Mouse (Mus musculus) lung, postnatal 0 days (tissue): ENCODE results near the gene Galnt4. TPM values are rescaled to one million over a fixed set of nuclear protein-coding genes. Genes with fewer than 3 reads are reported as not detected.

ENCODE experiments used
- ATAC-seq: fragments of 200-750 bp; cut with Nextera tagmentation; 2 replicates; pipeline ENCODE4 v1.8.0; 2017; ENCODE audit warnings: moderate library complexity
- DNase-seq: peaks from one replicate; pipeline ENCODE4 v3.0.0-alpha.2; 2016; ENCODE audit warnings: low spot score
- H3K27ac ChIP-seq: fragments of 300-500 bp; sonication (generic); 2 replicates; pipeline ENCODE4 v1.5.1; 2014; ENCODE audit warnings: antibody characterized with exemption, mild to moderate bottlenecking, low read length, mixed read lengths
- H3K27me3 ChIP-seq: fragments of 300-500 bp; sonication (generic); replicated peaks from 2 replicates; pipeline ENCODE4 v1.6.1; 2014; ENCODE audit warnings: low read length, mixed read lengths; ENCODE audit not compliant: insufficient read depth
- H3K36me3 ChIP-seq: fragments of 300-500 bp; sonication (generic); 2 replicates; pipeline ENCODE4 v1.6.1; 2014; ENCODE audit warnings: low read length, mixed read lengths; ENCODE audit not compliant: insufficient read depth
- H3K4me1 ChIP-seq: fragments of 300-500 bp; sonication (generic); 2 replicates; pipeline ENCODE4 v1.6.1; 2014; ENCODE audit warnings: antibody characterized with exemption, low read depth, low read length, mixed read lengths; ENCODE audit not compliant: insufficient read depth
- H3K4me2 ChIP-seq: fragments of 300-500 bp; sonication (generic); replicated peaks from 2 replicates; pipeline ENCODE4 v1.6.1; 2014; ENCODE audit warnings: low read depth, mild to moderate bottlenecking, low read length, moderate library complexity, mixed read lengths
- H3K4me3 ChIP-seq: fragments of 300-500 bp; sonication (generic); 2 replicates; pipeline ENCODE4 v1.5.1; 2014; ENCODE audit warnings: low read depth, low read length
- H3K9ac ChIP-seq: fragments of 300-500 bp; sonication (generic); replicated peaks from 2 replicates; pipeline ENCODE4 v1.6.1; 2014; ENCODE audit warnings: low read depth, mild to moderate bottlenecking
- H3K9me3 ChIP-seq: fragments of 300-500 bp; sonication (generic); 2 replicates; pipeline ENCODE4 v1.6.1; 2016; ENCODE audit warnings: low read length, mixed read lengths
- CTCF ChIP-seq: IDR thresholded peaks from 2 replicates; pipeline ENCODE4 v1.5.1; 2016; ENCODE audit warnings: antibody characterized with exemption, mild to moderate bottlenecking
- EP300 ChIP-seq: IDR thresholded peaks from 2 replicates; pipeline ENCODE4 v1.6.1; 2016; ENCODE audit warnings: antibody characterized with exemption, mild to moderate bottlenecking, control low read depth
- WGBS: fragments of 180-500 bp; shearing (Covaris S2); extraction: QIAGEN DNeasy Blood & Tissue Kit; methylation state at CpG from one replicate; pipeline ENCODE4 v1.1.7; 2014; 5-methylcytosine and 5-hydroxymethylcytosine counted together
- polyA plus RNA-seq: library from polyadenylated mRNA; unstranded; fragments of >200 nt; fragmentation: Nextera tagmentation; extraction: Ambion mirVana; gene quantifications from 2 replicates; pipeline ENCODE4 v1.2.1, GENCODE M21; 2015

Gene Galnt4
- polyA plus RNA-seq = 8.0 and 8.9 TPM in 2 replicates

DNA sequence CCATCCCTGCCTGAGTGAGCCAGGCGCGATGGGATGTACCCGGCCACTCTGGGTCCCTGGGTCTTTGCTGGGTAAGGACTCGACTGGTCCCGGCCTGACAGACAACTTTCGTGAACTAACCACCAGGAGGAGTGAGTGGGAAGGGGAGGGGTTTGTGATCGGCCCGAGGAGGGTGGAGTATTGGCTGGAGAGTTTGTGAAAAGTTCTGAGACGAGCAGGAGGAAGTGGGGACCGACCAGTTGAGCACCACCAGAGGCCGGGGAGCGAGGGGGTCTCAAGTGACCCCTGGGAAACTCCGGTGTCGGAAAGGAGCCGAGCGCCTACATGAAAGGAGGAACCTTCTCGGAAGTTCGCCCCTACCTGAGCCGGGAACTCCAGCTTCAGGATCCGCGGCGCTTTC is at the start of gene Galnt4:
Gene Galnt4 (plus strand): TSS at position 196 of the 400 bp plus-strand sequence.
- peak; percentile 96 for DNase-seq
- WGBS = 0% methylated on average over 22 of the region's 22 CpGs
- H3K4me1 ChIP-seq = peaks cover 3% of the 10 kb centered on the region; the same call in 1 of the 2 replicates

DNA sequence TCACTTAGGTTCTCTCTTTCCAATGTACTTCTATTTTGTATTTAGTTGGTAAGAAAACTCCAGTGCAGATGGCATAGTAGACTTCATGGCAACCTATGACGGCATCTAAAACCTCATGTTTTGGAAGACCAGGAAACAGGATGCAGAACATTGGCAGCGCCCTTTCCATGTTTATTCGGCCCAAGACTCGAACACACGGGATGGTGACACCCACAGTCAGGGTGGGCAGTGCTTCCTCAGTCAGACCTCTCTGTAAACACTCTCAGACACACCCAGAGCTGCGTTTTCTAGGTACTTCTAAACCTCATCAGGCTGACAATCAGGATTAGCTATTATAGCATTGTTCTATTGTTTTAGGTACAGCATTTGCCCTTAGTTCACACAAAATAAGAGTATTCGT is 47.4 kb upstream of the Galnt4 start:
- no peak overlapping the region for H3K27ac ChIP-seq
- no peak overlapping the region for H3K4me3 ChIP-seq
- ATAC-seq (peak; percentile 52; the same call in 1 of the 2 replicates), DNase-seq (no peak)
- no peak overlapping the region for H3K9ac ChIP-seq
- H3K4me1 ChIP-seq = no peaks in the 10 kb centered on the region
- no peaks in the 10 kb centered on the region for H3K36me3 ChIP-seq
- H3K27me3 ChIP-seq = no peaks in the 10 kb centered on the region
- TF ChIP-seq CTCF (no peak), EP300 (no peak)
- H3K4me2 ChIP-seq = no peak overlapping the region
- no peaks in the 10 kb centered on the region for H3K9me3 ChIP-seq
- WGBS = 73% methylated on average over 7 of the region's 7 CpGs

More for the DNA sequence above, at the start of gene Galnt4:
- Histone ChIP-seq H3K9ac (peak within 1 kb of the TSS; percentile 70), H3K9me3 (no peaks in the 10 kb centered on the region), H3K4me3 (peak within 1 kb of the TSS; percentile 86), H3K27me3 (no peaks in the 10 kb centered on the region), H3K36me3 (no peaks in the 10 kb centered on the region), H3K27ac (peak within 1 kb of the TSS; percentile 83), H3K4me2 (peak within 1 kb of the TSS; percentile 98)
- peak; percentile 85 for ATAC-seq
- TF ChIP-seq EP300 (no peak), CTCF (peak; percentile 86)

DNA sequence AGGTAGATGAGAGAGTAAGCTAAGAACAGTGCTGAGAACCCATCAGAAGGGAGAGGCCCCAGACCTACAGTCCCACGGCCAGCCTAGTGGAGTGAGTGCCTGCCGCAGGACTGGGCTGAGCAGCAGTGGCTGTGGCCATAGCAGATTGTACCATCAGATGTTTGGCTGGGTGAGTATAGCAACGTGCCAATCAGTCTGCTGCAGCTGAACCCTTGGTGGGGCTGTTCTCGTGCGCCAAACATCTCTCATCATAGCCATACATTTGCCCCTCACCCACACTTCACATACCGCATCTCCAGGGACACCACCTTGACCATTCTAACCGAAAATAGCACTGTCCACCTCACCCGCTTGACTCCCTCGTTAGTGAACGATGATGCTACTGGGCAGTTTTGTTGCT is 46.5 kb upstream of the Galnt4 start:
- TF ChIP-seq EP300 = no peak
- TF ChIP-seq CTCF = no peak
- ATAC-seq = no peak
- H3K27me3 ChIP-seq = no peaks in the 10 kb centered on the region

DNA sequence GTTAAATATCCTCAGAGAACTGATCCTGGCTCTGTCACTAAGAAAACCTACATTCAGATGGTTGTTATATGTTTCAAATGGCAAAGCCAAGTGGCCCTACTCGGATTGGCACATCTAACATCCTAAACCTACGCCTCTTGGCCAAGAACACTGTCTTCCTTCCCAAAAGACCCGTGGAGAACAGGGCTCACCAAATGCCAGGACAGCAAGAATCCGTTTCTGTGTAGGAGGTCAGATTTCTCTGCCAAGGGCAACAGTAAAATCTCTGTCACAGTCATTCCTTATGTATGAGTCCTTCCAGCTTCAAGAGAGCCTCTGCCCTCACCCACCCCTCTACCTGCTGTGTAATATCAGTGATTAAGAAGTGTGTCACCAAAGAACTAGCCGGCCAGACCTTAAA is 45.4 kb upstream of the Galnt4 start:
- ATAC-seq = no peak
- Histone ChIP-seq H3K4me2 (no peak overlapping the region), H3K27me3 (no peaks in the 10 kb centered on the region), H3K9ac (no peak overlapping the region), H3K27ac (no peak overlapping the region), H3K4me1 (no peaks in the 10 kb centered on the region), H3K36me3 (no peaks in the 10 kb centered on the region), H3K9me3 (no peaks in the 10 kb centered on the region), H3K4me3 (no peak overlapping the region)
- WGBS = 72% methylated on average over 5 of the region's 5 CpGs
- TF ChIP-seq EP300 (no peak), CTCF (no peak)
- DNase-seq = no peak

More for the DNA sequence above, 46.5 kb upstream of the Galnt4 start:
- Histone ChIP-seq H3K9ac (no peak overlapping the region), H3K27ac (no peak overlapping the region), H3K36me3 (no peaks in the 10 kb centered on the region), H3K4me1 (no peaks in the 10 kb centered on the region), H3K4me2 (no peak overlapping the region), H3K9me3 (no peaks in the 10 kb centered on the region), H3K4me3 (no peak overlapping the region)
- 89% methylated on average over 10 of the region's 10 CpGs for WGBS
- no peak for DNase-seq

DNA sequence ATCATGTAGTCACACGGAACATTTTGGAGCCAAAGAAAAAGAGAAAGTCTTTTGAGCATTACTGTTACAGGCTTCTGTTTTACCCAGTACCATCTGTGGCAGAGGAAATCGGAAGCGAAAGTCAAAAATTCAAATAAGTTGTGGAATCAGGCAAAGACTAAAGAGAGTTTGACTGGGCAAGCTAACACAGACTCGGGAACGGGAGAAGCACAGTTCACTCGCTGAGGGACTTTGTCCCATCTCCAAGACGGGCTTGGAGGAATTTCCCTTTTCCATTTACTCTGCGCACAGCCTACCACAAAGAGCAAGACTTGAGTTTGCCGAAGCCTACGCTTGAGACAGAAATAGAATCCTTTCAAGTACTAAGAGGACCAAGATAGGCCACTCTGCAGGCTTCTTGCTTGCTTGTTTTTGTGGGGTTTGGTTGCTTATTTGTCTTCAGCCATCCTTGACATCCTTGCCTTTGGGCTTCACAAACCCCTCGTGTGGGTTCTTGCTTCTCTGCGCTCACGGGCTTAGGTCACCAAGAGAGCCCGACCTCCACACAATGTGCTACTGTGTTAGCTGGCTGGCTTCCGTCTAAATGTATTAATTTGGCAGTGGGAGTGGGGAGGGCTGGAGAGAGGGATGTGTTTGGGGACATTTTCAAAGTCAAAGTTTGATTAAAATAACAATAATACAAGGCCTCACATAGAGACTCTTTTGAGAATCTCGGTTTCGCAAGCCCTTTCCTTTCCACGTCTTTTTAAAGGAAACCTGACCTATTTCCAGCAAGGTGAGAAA is 31.7 kb upstream of the Galnt4 start:
- H3K4me2 ChIP-seq = no peak overlapping the region
- no peaks in the 10 kb centered on the region for H3K36me3 ChIP-seq
- no peaks in the 10 kb centered on the region for H3K9me3 ChIP-seq
- no peaks in the 10 kb centered on the region; the same call in 1 of the 2 replicates for H3K27me3 ChIP-seq
- 74% methylated on average over 18 of the region's 18 CpGs for WGBS
- ATAC-seq (no peak), DNase-seq (no peak)
- H3K4me3 ChIP-seq = no peak overlapping the region
- TF ChIP-seq EP300 (no peak), CTCF (no peak)
- no peak overlapping the region for H3K9ac ChIP-seq
- no peak overlapping the region for H3K27ac ChIP-seq
- no peaks in the 10 kb centered on the region for H3K4me1 ChIP-seq

DNA sequence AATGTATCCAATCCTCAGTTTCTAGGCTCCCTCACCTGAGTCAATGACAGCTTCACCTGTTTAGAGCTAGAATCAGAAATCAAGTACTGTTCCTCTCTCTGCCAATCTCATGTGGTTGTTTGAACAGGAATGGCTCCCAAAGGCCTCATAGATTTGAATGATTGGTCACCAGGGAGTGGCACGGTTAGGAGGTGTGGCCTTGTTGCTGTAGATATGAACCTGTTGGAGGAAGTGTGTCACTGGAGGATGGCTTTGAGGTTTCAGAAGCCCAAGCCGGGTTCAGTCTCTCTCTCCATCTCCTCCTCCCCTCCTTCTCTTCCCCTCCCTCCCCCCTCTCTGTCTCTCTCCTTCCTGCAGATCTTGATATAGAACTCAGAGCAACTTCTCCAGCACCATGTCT is 29.3 kb upstream of the Galnt4 start:
- TF ChIP-seq EP300 (no peak), CTCF (no peak)
- H3K4me3 ChIP-seq = no peak overlapping the region
- ATAC-seq (no peak), DNase-seq (no peak)
- no peaks in the 10 kb centered on the region for H3K9me3 ChIP-seq
- no peak overlapping the region for H3K4me2 ChIP-seq
- no peaks in the 10 kb centered on the region for H3K4me1 ChIP-seq
- no peaks in the 10 kb centered on the region for H3K36me3 ChIP-seq
- H3K27me3 ChIP-seq = no peaks in the 10 kb centered on the region; the same call in 1 of the 2 replicates
- no peak overlapping the region for H3K27ac ChIP-seq
- 67% methylated on average over 2 of the region's 2 CpGs for WGBS
- no peak overlapping the region for H3K9ac ChIP-seq
